Mouse (Mus musculus) natural killer cell, adult 2 months (primary cell): Measurements from ENCODE around the gene Os9.
"Not testable (repeated sequence)": the region's sequence is repeated elsewhere in the genome, so short reads cannot be mapped to it uniquely, and the experiment has no call there.

Source experiments
- DNase-seq, 2 experiments: peaks; one replicate each; pipeline ENCODE4 v3.0.0; 2022; ENCODE audit warnings: low spot score in 2 of 2

Gene Os9

GRCm38 (mm10) chr10:127063913-127064870 lies 56.7 kb downstream of the Os9 start:
- DNase-seq: peak in 1 of 2 experiments; percentile 21

GRCm38 (mm10) chr10:127063239-127063872 lies 57.6 kb downstream of the Os9 start, which contains the start of gene Cdk4:
Gene Cdk4, plus strand, starts transcription at chr10:127063534.
- DNase-seq: peak; percentile 97 to 99

GRCm38 (mm10) chr10:127062503-127062902 lies 58.4 kb downstream of the Os9 start:
- DNase-seq: no peak

GRCm38 (mm10) chr10:127062101-127062500 lies 58.8 kb downstream of the Os9 start:
- DNase-seq: not testable (repeated sequence)

GRCm38 (mm10) chr10:127061513-127061912 lies 59.4 kb downstream of the Os9 start:
- DNase-seq: no peak

GRCm38 (mm10) chr10:127061085-127061484 lies 59.8 kb downstream of the Os9 start:
- no peak for DNase-seq

GRCm38 (mm10) chr10:127059968-127060916 lies 60.7 kb downstream of the Os9 start, which contains the start of gene March9:
Gene March9, minus strand, starts transcription at chr10:127060184.
- DNase-seq: peak; percentile 27 to 58

- no peak for DNase-seq
These were observed 61.6 kb downstream of the Os9 start for GRCm38 (mm10) chr10:127059174-127059967.

- DNase-seq: no peak
These were observed 62.2 kb downstream of the Os9 start for GRCm38 (mm10) chr10:127058708-127059107.

GRCm38 (mm10) chr10:127058161-127058560 lies 62.8 kb downstream of the Os9 start:
- peak; percentile 71 to 82 for DNase-seq

GRCm38 (mm10) chr10:127056490-127056889 lies 64.4 kb downstream of the Os9 start:
- DNase-seq: no peak

- DNase-seq: no peak
These were observed 65.5 kb downstream of the Os9 start for GRCm38 (mm10) chr10:127055406-127055805.

GRCm38 (mm10) chr10:127054646-127055045 lies 66.3 kb downstream of the Os9 start:
- DNase-seq: no peak

GRCm38 (mm10) chr10:127050119-127050474 lies 70.8 kb downstream of the Os9 start:
- no peak for DNase-seq

- no peak for DNase-seq
These were observed 71.4 kb downstream of the Os9 start for GRCm38 (mm10) chr10:127049395-127050118.

- no peak for DNase-seq
These were observed 72.1 kb downstream of the Os9 start for GRCm38 (mm10) chr10:127048608-127049394.

GRCm38 (mm10) chr10:127047954-127048353 lies 73.0 kb downstream of the Os9 start, which contains the start of gene Cyp27b1:
Gene Cyp27b1, plus strand, starts transcription at chr10:127048250.
- no peak for DNase-seq
